Mouse (Mus musculus) MEL (cell line): ENCODE data around the gene Gbp8.

Experiments used
- CTCF ChIP-seq, 3 experiments: IDR thresholded peaks in 2 of 3; conservative IDR thresholded peaks in 1 of 3; 2 replicates each; pipeline ENCODE4 v1.5.1; 2011 to 2012; ENCODE audit warnings: low read length in 3 of 3, low read depth in 2 of 3, mild to moderate bottlenecking in 2 of 3, improper control_type of control experiment in 1 of 3, inconsistent platforms in 1 of 3, mixed read lengths in 1 of 3, moderate library complexity in 1 of 3; ENCODE audit not compliant: control insufficient read depth in 1 of 3, insufficient read depth in 1 of 3, poor library complexity in 1 of 3, severe bottlenecking in 1 of 3
- E2F4 ChIP-seq: IDR thresholded peaks from 2 replicates; pipeline ENCODE4 v1.6.1; 2011; ENCODE audit warnings: low read depth, low read length, improper control_type of control experiment, borderline replicate concordance
- EP300 ChIP-seq, 2 experiments: IDR thresholded peaks; 2 replicates each; pipeline ENCODE4 v1.6.1; 2011; ENCODE audit warnings: improper control_type of control experiment in 2 of 2, low read length in 2 of 2, low read depth in 1 of 2, mild to moderate bottlenecking in 1 of 2
- ETS1 ChIP-seq: IDR thresholded peaks from 2 replicates; pipeline ENCODE4 v1.6.1; 2012; ENCODE audit warnings: low read depth, mild to moderate bottlenecking, inconsistent platforms, low read length, improper control_type of control experiment, moderate library complexity
- MAFK ChIP-seq: IDR thresholded peaks from 2 replicates; pipeline ENCODE4 v1.6.1; 2011; ENCODE audit warnings: low read depth, mild to moderate bottlenecking, low read length, improper control_type of control experiment, borderline replicate concordance
- MEF2A ChIP-seq: IDR thresholded peaks from 2 replicates; pipeline ENCODE4 v1.6.1; 2014; ENCODE audit warnings: low read depth, mild to moderate bottlenecking, inconsistent platforms, low read length, improper control_type of control experiment; ENCODE audit not compliant: poor library complexity, insufficient replicate concordance, severe bottlenecking; ENCODE audit errors: extremely low read depth
- MYC ChIP-seq: IDR thresholded peaks from 2 replicates; pipeline ENCODE4 v1.6.1; 2011; ENCODE audit warnings: low read depth, mild to moderate bottlenecking, low read length, improper control_type of control experiment, moderate library complexity
- POLR2A ChIP-seq, 2 experiments: IDR thresholded peaks; 2 replicates each; pipeline ENCODE4 v1.6.1; 2011 to 2012; ENCODE audit warnings: low read length in 2 of 2, mild to moderate bottlenecking in 2 of 2, control low read depth in 1 of 2, improper control_type of control experiment in 1 of 2, low read depth in 1 of 2, moderate library complexity in 1 of 2; ENCODE audit not compliant: control insufficient read depth in 1 of 2, insufficient read depth in 1 of 2, poor library complexity in 1 of 2
- POLR2AphosphoS5 ChIP-seq: IDR thresholded peaks from 2 replicates; pipeline ENCODE4 v1.6.1; 2012; ENCODE audit warnings: low read depth, borderline replicate concordance, mild to moderate bottlenecking, inconsistent platforms, low read length, moderate library complexity, mixed read lengths
- SIN3A ChIP-seq: IDR thresholded peaks from 2 replicates; pipeline ENCODE4 v1.6.1; 2012; ENCODE audit warnings: low read length, improper control_type of control experiment, inconsistent platforms

DNA sequence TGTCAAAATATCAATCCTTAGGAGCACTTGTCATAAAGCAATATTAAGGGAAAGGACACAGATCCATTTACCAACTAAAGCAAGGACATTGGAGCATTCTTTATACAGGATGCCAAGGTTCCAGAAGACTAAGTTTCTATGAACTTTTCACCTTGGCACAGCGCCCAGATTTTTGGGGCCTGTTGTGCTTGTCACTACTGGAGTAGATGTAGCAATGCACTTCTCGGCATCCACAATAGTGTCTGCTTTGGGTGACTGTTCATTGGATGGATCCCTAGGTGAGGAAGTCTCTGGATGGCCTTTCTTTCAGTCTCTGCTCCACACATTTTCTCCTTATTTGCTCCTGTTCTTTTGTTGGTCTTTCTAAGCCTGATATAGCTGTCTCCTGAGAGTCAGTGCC is 107.0 kb downstream of the Gbp8 start:
- TF ChIP-seq POLR2AphosphoS5 (no peak), MYC (no peak), POLR2A (IDR thresholded peaks at IDR 0.05; ENCODE audit: control insufficient read depth in 1 of 2, insufficient read depth in 1 of 2, low read depth in 1 of 2, low read length in 2 of 2, poor library complexity in 1 of 2) (no peak), CTCF (IDR thresholded peaks at IDR 0.05 in 2 of 3, conservative IDR thresholded peaks at IDR 0.05 in 1 of 3; ENCODE audit: control insufficient read depth in 1 of 3, insufficient read depth in 1 of 3, low read depth in 2 of 3, low read length in 3 of 3, poor library complexity in 1 of 3, severe bottlenecking in 1 of 3) (no peak), MAFK (no peak), E2F4 (no peak), EP300 (IDR thresholded peaks at IDR 0.05; ENCODE audit: low read depth in 1 of 2, low read length in 2 of 2) (no peak), SIN3A (no peak), MEF2A (no peak), ETS1 (no peak)
